Mouse (Mus musculus): ENCODE results near the gene Fbxo30. TPM values are rescaled to one million over a fixed set of nuclear protein-coding genes. Genes with fewer than 3 reads are reported as not detected.

The Fbxo30 gene
- total RNA-seq, 2 experiments from 2014 or later = 36.1 to 38.7 TPM

- DNase-seq = no peak
Observed at GRCm38 (mm10) chr10:11323202-11323898, 42.2 kb downstream of the Fbxo30 start.

GRCm38 (mm10) chr10:11326526-11326925, 45.4 kb downstream of the Fbxo30 start:
- DNase-seq = no peak

- peak; percentile 87 for DNase-seq
Observed at GRCm38 (mm10) chr10:11343205-11344141, 62.3 kb downstream of the Fbxo30 start, which contains the start of gene Epm2a. Gene Epm2a (plus strand): TSS chr10:11343404.

- no peak for DNase-seq
Observed at GRCm38 (mm10) chr10:11344536-11345468, 63.7 kb downstream of the Fbxo30 start.

Other genes starting within 250 kb of the Fbxo30 start
- under 1 TPM; 0.45 to 0.98 TPM for gene Grm1, start 199.0 kb upstream of the Fbxo30 start, total RNA-seq (2021)
- 10 to 100 TPM; 13.8 to 14.1 TPM for gene Shprh, start 131.9 kb upstream of the Fbxo30 start, total RNA-seq (2021)
- gene Epm2a, start 62.1 kb downstream of the Fbxo30 start, total RNA-seq (2021) = 10 to 100 TPM; 12.6 to 12.9 TPM